Mouse (Mus musculus) bone marrow, adult 2 months (tissue): Measurements from ENCODE around the gene Il17rc.

Experiments
- CTCF ChIP-seq: fragments of 200-500 bp; IDR thresholded peaks from 2 replicates; pipeline ENCODE4 v1.5.1; 2011; ENCODE audit warnings: low read length, control low read depth; ENCODE audit not compliant: control insufficient read depth, insufficient read depth
- POLR2A ChIP-seq: fragments of 200-500 bp; IDR thresholded peaks from 2 replicates; pipeline ENCODE4 v1.6.1; 2011; ENCODE audit warnings: low read depth, mild to moderate bottlenecking, control low read depth, low read length, borderline replicate concordance; ENCODE audit not compliant: control insufficient read depth

- TF ChIP-seq CTCF, result no peak
- no peak for TF ChIP-seq POLR2A
Measured at GRCm38 (mm10) chr6:113531840-113532404, 60.7 kb downstream of the Il17rc start.
